Mouse (Mus musculus) testis, adult 2 months (tissue): ENCODE measurements at regions not wholly inside any gene's neighbourhood (a gene's known extent, or its start where the extent isn't known, plus 50 kb on each side); places are given as distances from the start of the nearest gene placed in this dataset.

Experiments
- H3K27ac ChIP-seq: fragments of 200-500 bp; 2 replicates; pipeline ENCODE4 v1.5.1; 2012; ENCODE audit warnings: low read depth, low read length; ENCODE audit not compliant: control insufficient read depth, insufficient read depth
- H3K27me3 ChIP-seq: fragments of 200-500 bp; 2 replicates; pipeline ENCODE4 v1.6.1; 2012; ENCODE audit warnings: mild to moderate bottlenecking, low read length, moderate library complexity; ENCODE audit not compliant: control insufficient read depth, insufficient read depth
- H3K36me3 ChIP-seq: fragments of 200-500 bp; 2 replicates; pipeline ENCODE4 v1.6.1; 2012; ENCODE audit warnings: mild to moderate bottlenecking, low read length; ENCODE audit not compliant: control insufficient read depth, insufficient read depth
- H3K4me1 ChIP-seq: fragments of 200-500 bp; 2 replicates; pipeline ENCODE4 v1.6.1; 2012; ENCODE audit warnings: low read length; ENCODE audit not compliant: control insufficient read depth, insufficient read depth
- H3K4me3 ChIP-seq: fragments of 200-500 bp; 2 replicates; pipeline ENCODE4 v1.5.1; 2012; ENCODE audit warnings: low read depth, mild to moderate bottlenecking, low read length, moderate library complexity, mixed read lengths; ENCODE audit not compliant: control insufficient read depth
- CTCF ChIP-seq: fragments of 200-500 bp; IDR thresholded peaks from 2 replicates; pipeline ENCODE4 v1.5.1; 2012; ENCODE audit warnings: low read depth, mild to moderate bottlenecking, inconsistent platforms, low read length, moderate library complexity; ENCODE audit not compliant: control insufficient read depth, insufficient read depth, insufficient replicate concordance
- POLR2A ChIP-seq: fragments of 200-500 bp; IDR thresholded peaks from 2 replicates; pipeline ENCODE4 v1.6.1; 2012; ENCODE audit warnings: low read depth, mild to moderate bottlenecking, inconsistent platforms, low read length, moderate library complexity; ENCODE audit not compliant: control insufficient read depth

GRCm38 (mm10) chr6:117253036-117253435, 84.7 kb downstream of the Cxcl12 start:
- no peak overlapping the region for H3K27ac ChIP-seq
- TF ChIP-seq CTCF, result no peak
- no peak for TF ChIP-seq POLR2A
- no peaks in the 10 kb centered on the region for H3K27me3 ChIP-seq
- H3K4me3 ChIP-seq, result no peak overlapping the region
- H3K36me3 ChIP-seq, result no peaks in the 10 kb centered on the region
- H3K4me1 ChIP-seq, result peaks cover 4% of the 10 kb centered on the region

- no peaks in the 10 kb centered on the region for H3K36me3 ChIP-seq
- no peak overlapping the region for H3K4me3 ChIP-seq
- TF ChIP-seq POLR2A (no peak), CTCF (no peak)
- no peaks in the 10 kb centered on the region for H3K27me3 ChIP-seq
- H3K27ac ChIP-seq, result no peak overlapping the region
- H3K4me1 ChIP-seq, result peaks cover 4% of the 10 kb centered on the region
These were observed 85.4 kb downstream of the Cxcl12 start for GRCm38 (mm10) chr6:117253586-117254330.

GRCm38 (mm10) chr6:117254620-117255228, 86.4 kb downstream of the Cxcl12 start:
- Histone ChIP-seq H3K4me1 (peaks cover 4% of the 10 kb centered on the region), H3K36me3 (no peaks in the 10 kb centered on the region), H3K27me3 (no peaks in the 10 kb centered on the region), H3K27ac (no peak overlapping the region), H3K4me3 (no peak overlapping the region)
- TF ChIP-seq CTCF (no peak), POLR2A (no peak)

- H3K27ac ChIP-seq, result no peak overlapping the region
- no peaks in the 10 kb centered on the region for H3K27me3 ChIP-seq
- no peaks in the 10 kb centered on the region for H3K36me3 ChIP-seq
- no peak overlapping the region for H3K4me3 ChIP-seq
- TF ChIP-seq POLR2A (no peak), CTCF (no peak)
- H3K4me1 ChIP-seq, result no peaks in the 10 kb centered on the region
These were observed 87.2 kb downstream of the Cxcl12 start for GRCm38 (mm10) chr6:117255399-117256098.

GRCm38 (mm10) chr6:117256099-117256471, 87.8 kb downstream of the Cxcl12 start:
- Histone ChIP-seq H3K36me3 (no peaks in the 10 kb centered on the region), H3K4me1 (no peaks in the 10 kb centered on the region), H3K4me3 (no peak overlapping the region), H3K27me3 (no peaks in the 10 kb centered on the region), H3K27ac (no peak overlapping the region)
- TF ChIP-seq POLR2A (no peak), CTCF (no peak)

- Histone ChIP-seq H3K27me3 (no peaks in the 10 kb centered on the region), H3K36me3 (no peaks in the 10 kb centered on the region), H3K27ac (no peak overlapping the region), H3K4me1 (no peaks in the 10 kb centered on the region), H3K4me3 (no peak overlapping the region)
- TF ChIP-seq POLR2A, result no peak
- TF ChIP-seq CTCF, result no peak
These were observed 89.3 kb downstream of the Cxcl12 start for GRCm38 (mm10) chr6:117257591-117257990.

GRCm38 (mm10) chr6:117267906-117268305, 99.6 kb downstream of the Cxcl12 start:
- H3K4me3 ChIP-seq, result no peak overlapping the region
- TF ChIP-seq POLR2A, result no peak
- TF ChIP-seq CTCF, result no peak

More at GRCm38 (mm10) chr6:117267906-117268305, 99.6 kb downstream of the Cxcl12 start:
- H3K36me3 ChIP-seq, result no peaks in the 10 kb centered on the region
- H3K4me1 ChIP-seq, result no peaks in the 10 kb centered on the region
- H3K27me3 ChIP-seq, result no peaks in the 10 kb centered on the region
- H3K27ac ChIP-seq, result no peak overlapping the region
